Mouse (Mus musculus) ES-Bruce4 (cell line): ENCODE data around the gene Ank2.

Source experiments
- CTCF ChIP-seq: IDR thresholded peaks from one replicate; pipeline ENCODE4 v1.8.1; 2011; ENCODE audit warnings: low read depth, low read length
- EP300 ChIP-seq: IDR thresholded peaks from 2 replicates; pipeline ENCODE4 v1.6.1; 2011; ENCODE audit warnings: low read depth, low read length; ENCODE audit not compliant: insufficient read depth
- POLR2A ChIP-seq: IDR thresholded peaks from one replicate; pipeline ENCODE4 v1.8.1; 2011; ENCODE audit warnings: low read length; ENCODE audit not compliant: insufficient read depth

GRCm38 (mm10) chr3:127433291-127433690, 65.9 kb downstream of the Ank2 start:
- no peak for TF ChIP-seq POLR2A
- TF ChIP-seq CTCF, result no peak
- no peak for TF ChIP-seq EP300
